Mouse (Mus musculus): ENCODE measurements around the gene Tmem189.

Gene Tmem189

DNA sequence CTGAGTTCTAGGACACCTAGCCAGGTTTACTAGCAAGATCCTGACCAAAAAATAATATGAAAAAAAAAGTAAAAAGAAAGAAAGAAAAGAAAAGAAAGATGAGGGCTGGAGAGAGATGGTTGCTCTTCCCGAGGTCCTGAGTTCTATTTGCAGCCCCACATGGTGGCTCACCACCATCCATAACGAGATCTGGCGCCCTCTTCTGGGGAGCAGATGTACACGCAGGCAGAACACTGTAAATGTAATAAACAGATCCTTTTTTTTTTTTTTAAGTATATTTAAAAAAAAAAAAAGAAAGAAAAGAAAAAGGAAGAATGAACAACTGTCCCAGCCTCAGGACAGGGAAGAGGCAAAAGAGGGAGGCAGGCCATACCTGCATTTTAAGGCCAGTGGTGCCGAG, 11.0 kb downstream of the Tmem189 start:
- DNase-seq: peak; percentile 74

DNA sequence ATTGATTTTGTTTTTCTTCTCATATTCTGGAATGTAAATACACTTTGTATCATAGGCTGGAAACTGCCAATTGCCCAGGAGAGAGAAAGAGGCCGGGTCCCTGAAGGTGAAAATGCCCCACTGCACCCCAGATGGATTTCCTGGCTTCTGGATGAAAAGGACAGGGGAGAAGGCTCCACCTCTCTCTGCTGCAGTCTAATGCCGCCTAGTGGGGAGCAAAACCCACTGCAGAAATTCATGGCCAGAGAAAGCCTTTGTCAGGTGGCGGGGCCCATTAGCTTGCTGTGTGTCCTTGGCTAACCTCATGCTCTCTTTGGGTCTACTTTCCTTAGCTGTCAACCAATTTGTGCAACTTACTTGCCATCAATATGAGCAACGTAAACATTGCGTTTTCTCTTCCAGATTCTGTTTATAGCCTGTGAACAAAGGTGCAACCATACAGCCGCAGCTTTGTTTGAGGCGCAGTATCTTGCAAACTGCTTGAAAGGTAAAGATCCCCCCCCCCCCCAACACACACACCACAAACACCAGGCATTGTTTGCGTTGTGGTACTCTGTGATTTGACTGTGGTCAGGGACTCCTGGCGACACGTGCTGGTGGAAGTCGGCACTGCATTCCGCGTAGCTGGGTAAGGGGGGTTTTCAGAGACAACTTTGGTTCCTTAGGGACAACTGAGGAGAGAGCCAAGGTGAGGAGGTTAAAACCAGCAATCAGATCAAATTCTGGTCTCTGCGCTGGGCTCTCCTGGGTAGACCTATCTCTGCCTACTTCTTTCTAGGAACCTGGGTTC, 14.3 kb downstream of the Tmem189 start:
- DNase-seq: peak; percentile 75

DNA sequence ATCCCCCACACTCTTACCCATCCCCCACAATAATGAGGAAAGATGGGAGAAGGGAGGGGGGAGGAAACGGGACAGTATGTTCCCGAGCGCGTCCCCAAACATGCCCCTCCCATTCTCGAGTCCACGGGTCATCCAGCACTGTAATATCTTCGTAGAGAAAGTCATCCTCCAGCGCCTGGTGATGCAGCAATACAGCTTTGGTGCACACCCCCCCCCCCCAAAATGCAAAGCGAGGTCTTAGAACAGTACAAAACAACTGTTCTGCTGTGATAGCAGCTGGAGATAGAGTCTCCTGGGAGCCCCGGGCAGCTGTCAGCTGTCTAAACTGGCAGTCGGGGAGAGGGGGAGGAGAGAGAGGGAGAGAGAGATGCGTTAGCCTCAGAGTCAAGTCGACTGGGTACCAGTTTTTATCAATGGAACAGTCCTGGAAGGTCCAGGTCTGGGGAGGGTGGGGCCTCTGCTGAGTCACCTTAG, 17.4 kb downstream of the Tmem189 start:
- DNase-seq: no peak

DNA sequence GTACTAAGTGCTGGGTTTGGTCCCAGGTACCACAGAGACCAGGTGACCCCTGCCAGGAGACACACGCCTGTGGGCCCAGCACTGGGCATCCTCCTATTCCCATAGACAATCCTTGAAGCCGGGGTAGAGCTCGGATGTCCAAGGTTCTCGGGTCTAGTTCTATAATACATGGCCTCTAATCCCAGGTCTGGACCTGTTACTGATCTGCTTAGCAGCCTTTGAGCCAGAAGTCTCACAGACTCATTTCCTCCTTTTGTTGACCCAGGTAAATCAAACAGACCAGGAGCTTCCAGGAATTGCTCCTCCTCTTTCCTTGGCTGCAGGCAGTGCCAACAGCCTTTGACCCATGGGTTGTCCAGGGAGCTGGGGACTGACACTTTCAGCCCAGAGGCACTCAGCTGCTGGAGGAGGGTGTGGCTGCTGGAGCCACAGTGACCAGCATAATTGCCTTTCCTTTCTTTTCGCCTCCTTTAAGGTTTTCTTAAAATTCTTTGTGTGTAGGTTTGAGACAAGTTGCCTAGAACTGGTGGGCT, 18.5 kb downstream of the Tmem189 start:
- no peak for DNase-seq

DNA sequence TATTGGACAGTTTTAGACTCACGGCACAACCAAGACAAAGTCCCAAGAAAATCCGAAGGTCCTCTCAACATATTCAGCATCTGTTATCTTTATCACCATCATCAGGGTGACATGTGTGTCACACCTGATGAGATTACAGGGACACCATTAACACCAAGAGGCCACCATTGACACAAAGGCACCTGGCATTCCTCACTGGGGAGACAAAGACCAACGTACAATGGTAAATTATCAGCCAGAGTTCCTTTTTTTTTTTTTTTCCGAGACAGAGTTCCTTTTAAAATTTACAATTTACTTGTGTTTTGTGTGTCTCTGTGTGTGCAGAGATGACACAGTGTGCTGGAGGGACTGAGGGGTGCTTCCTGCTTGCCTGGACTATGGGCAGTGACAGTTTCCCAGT, 20.2 kb downstream of the Tmem189 start:
- DNase-seq: no peak

DNA sequence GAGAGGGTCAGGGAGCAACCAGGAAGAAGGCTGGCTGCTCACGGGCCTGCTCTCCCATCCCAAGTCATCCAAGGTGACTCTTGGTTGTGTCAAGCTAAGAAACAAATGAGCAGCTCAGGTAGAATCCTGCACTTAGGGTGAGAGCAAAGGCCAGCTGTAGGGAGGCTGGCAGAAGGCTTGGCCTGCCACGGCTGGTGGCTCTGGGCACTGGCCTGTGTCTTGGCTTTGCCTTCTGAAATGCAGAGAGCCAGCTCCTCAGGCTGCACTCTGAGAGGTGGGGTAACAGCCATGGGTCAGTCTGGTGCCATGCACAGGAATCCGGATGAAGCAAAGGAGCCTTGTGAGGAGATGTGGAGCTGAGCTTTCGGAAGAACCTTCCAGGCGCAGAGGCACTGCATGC, 21.2 kb downstream of the Tmem189 start:
- DNase-seq: no peak

DNA sequence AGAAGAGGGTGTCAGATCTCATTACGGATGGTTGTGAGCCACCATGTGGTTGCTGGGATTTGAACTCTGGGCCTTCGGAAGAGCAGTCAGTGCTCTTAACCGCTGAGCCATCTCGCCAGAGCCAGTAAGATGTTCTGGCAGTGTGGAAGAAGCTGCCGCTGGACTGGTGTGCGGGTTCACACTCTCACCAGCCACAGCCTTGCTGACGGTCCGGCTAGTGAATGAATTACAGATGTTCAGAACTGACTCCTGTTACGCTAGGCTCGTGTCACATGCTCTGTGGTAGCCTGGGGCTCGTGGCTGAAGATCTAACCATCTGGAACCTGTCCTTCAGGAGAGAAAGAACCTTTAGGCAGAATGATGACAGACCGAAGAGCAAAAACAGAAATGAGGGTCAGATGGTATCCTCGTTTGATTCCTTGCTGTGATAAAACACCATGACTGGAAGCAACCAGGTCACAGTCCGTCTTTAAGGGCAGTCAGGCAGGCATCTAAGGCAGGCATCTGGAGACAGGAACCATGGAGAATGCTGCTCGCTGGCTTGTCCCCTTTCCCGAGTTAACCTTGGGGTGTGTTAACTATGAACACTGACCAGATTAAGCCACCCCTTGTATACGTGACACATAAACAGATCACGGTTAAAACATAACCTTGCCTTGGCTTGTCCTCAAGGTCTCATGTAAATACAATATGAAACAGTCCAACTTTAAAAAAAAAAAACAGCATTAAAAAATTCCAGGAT, 23.5 kb downstream of the Tmem189 start:
- no peak for DNase-seq

DNA sequence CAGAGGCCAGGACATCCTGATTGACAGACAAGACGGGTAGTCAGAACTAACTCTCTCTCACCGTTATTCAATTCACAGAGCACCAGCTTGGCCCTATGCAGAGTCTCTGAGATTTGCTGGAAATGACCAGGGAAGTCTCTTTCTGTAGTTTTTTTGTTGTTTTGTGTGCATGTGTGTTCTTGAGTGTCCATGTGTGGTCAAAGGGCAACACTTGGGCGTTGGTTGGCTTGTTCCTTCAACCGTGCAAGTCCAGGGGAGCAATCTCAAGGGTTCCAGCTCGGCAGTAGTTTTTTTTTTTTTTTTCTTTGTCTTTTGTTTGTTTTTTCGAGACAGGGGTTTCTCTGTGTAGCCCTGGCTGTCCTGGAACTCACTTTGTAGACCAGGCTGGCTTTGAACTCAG, 26.9 kb downstream of the Tmem189 start:
- DNase-seq: no peak

DNA sequence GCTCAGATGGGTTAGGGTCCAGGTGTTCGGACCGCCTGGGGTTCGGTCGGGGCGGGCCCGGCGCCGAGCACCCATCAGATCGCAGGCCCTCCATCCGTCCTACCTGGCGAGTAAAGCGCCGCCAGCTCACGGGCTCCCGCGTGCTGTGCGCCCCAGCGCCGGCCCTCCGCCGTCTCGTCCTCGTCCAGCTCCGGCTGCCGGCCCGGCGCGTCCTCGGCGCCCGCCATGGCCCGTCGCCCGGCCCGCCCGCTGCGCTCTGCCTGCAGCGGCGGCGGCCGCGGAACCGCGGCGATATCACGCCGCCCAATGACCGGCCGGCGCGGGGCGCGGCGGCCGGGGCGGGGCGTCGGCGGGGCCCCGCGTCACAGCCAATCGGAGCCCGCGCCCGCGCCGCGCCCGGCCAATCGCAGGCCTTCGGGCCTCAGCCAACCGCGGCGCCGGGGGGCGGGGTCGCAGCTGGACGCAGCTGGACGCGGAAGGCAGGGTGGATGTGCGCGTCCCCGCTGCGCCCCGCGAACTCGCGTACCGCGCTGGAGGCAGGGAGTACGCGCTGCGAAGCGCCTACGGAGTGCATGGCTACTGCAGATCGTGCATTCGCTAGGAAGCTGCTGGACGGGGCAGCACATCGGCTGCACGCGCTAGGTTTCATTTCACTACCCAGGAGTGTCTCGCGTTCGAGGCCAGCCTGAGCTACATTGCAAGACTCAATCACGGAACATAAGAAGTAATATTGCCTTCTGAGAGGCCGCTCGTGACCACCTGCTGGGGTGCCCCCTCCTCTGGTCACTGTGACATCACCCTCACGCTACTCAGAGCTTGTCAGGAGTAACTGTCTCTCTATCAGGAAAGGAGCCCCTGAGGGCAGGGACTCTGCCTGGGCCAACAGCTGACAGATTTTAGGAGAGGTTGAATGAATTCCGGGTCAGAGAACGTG, 28.1 kb downstream of the Tmem189 start, which contains the start of gene Gm20431:
TSS of gene Gm20431 (minus strand) at position 227 of the 934 bp plus-strand sequence.
- DNase-seq: peak; percentile 98

DNA sequence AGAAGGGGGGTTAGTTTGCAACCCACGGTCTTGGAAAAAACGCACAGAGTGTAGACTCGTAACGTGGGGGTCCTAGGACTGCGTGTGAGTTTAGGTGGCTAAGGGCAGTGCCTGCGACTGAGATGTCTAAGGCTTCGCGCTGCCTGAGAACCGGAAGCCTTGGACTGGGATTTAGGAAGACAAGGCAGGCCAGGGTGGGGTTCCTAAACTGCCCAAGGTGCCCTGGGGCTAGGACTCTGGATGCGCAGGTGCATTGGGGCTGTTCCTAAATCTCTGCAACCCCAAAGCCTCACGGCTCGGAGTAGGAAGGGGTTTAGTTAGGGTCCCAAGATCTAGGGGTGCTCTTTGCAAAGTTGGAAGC, 29.0 kb downstream of the Tmem189 start:
- DNase-seq: peak; percentile 38

DNA sequence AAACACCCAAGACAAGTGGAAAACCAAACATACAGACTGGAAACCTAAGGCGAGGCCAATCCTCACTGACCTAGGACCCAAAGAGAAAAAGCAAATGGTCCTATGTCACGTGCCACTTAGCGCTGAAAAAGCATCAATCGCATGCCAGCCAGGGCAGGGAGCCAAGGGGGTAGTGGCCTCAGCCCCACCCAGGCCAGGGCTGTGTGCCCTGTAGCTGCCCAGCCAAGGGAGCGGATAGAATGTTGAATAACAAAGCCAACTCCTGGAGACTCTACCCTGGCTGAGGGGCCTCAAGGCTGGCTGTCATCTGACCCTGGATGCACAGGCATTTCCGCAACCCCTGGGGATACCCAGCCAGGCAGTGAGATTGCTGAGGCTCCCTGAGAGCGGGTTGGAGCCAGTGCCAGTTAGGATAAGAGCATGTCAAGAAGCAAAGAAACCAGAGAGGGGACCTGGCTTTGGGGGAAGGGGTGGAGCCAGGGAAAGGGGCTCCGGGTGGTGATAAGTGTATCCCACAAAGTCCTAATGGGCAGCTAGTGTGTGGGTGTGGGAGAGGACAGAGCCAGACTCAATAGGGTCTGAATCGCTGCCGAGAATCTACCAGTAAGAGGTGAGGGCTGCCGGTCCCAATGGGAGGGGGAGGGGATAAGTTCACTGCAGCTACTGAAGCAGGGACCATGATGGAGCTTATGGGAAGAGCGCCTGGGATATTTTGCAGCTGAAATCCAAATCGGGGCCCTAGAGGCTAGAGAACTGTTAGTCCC, 29.6 kb downstream of the Tmem189 start:
- no peak for DNase-seq

DNA sequence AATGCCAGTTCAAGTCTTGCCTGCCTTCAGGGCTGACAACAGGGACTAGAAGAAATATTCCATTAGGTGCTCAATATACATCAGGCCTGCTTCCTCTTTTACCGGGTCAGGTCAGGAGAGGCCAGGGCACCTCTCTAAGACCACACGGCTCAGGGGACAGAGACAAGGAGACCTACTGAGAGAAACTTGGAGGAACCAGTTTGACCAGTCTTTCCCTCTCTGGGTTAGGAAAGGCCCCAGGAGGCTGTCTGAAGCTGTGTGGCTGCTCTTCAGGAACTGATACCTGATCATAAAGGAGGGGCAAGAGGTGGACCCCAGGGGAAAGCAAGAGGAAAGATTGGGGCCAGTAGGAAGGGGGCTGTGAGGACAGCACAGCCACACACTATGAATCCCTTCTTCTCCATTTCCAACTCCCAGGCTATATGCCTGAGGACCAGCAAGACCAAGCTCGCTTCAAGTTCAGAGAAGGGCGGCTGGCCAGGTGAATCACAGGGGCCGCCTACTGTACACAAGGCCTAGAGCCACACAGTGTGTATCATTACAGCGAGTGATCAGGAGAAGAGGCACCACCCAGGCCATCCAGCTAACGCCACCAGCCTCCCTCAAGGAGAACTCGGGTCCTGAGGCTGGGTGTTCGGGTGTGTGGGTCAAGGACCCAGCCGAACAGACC, 30.3 kb downstream of the Tmem189 start:
- no peak for DNase-seq

DNA sequence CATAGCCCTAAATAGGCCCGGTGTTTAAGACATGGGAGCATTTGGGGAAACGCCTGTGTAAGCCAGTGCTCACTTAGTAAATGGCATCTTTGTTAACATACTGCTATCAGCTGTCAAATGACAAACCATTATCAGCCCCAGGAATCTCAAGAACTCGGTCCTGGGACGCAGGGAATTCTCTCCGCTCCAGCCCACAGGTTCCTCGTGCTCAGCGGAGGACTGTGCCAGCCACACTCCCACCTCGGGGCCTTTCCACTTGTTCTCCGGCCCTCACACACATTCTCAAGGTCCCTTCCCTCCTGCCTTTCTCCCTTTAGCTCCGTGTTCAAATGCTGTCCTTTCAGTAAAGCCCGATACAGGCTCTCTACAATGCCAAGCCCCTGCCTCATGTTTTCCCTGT, 30.9 kb downstream of the Tmem189 start:
- DNase-seq: no peak

DNA sequence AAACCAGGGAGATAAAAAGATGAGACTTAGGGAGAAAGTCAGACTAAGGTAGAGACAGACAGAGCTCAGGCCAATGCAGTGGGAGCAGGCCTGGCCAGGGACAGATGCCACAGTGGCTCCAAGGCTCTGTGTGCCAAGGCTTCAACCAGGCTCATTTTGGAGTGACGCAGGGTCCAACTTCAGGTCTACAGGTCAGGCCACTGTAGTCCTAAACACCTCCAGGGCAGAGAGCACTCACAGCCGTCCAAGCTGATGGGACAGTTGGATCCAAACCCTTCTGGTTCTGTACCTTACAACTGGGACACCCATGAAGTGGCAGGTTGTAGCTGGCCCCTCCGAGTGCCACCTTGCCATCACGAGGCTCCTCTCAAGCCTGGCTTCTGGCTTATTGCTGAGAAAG, 31.6 kb downstream of the Tmem189 start:
- no peak for DNase-seq

DNA sequence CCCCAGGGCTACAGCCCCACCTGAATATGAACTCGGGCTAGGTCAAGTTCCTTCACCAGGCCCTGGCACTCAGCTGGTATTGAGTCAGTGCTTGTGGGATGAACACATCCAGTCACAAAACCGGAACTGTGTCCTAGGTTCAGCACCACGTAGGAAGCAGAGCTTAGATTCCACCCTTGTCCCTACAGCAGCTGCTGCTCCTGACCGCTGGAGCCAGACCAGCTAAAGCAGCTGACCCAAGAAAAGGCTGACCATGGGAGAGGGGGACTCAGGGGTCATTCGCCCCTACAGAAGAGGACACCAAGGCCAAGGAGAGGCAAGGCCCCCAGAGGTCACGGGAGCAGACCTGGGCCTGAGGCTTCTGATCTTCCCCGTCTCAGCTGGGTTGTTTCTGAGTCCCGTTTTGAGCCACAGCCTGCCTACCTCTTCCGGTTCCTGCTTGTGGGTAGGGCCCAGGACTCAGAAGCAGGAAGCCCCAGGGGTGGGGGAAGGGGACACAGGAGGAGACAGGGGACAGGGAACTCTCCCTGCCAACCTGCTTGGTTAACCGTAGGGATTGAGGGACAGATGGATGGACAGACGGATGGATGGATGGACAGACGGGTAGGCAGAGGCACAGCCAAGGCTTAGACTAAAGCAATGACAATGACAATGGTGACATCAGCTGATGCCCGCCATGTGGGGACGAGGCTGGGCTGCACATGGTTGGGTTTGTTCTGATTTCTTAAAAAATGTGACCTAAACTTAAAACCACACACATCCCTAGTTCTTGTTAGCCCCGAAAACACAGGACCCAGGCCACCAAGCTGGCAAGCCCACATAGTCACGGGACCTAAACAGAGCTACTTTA, 32.8 kb downstream of the Tmem189 start:
- DNase-seq: peak; percentile 87

DNA sequence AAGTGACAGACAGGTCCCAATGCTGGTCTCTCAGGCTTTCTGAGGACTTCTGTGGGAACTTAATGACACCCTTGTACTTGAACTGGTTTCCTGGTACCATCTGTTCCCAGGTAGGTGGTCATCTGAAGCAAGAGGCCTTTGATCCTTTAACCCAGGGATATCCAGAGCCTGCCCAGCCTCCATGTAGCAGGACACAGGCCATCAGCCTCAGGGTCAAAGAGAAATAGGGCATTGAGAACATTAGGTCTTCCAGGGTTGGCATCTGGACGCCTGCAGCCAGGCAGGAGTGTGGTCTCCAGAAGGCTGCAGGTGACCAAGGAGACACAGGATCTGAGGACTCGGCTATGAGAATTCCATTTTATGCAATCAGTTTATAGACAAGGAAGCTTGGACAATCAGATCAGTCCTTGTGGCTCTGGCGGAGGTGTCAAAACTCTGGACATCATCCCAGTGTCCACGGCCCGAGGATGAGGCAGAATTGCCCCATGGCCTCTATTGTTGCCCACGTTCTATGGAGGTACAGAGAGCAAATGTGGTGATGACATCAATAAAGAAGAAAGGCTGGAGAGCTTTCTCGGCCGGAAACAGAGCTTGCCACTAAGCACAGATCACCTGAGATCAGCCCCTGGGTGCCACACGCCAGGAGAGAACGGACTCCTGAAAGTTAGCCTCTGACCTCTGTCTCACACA, 34.6 kb downstream of the Tmem189 start:
- DNase-seq: no peak

DNA sequence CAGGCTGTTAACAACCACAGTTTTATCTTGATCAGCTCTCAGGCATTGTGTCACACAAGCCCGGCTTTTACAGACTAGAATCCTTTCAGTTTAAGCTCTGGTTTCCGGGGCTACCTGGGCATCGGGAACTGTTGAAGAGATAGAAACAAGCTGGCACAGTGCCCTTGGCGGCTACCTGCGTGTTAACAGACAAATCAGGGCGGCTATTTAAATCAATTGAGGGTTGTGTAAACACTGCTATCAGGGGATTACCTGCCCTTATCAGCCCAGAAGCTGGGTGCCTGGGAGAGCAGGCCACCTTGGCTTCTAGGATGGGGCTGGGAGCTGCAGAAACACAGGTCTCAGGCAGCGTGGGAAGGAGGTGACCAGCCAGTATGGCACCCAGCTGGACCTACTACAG, 36.9 kb downstream of the Tmem189 start:
- no peak for DNase-seq

DNA sequence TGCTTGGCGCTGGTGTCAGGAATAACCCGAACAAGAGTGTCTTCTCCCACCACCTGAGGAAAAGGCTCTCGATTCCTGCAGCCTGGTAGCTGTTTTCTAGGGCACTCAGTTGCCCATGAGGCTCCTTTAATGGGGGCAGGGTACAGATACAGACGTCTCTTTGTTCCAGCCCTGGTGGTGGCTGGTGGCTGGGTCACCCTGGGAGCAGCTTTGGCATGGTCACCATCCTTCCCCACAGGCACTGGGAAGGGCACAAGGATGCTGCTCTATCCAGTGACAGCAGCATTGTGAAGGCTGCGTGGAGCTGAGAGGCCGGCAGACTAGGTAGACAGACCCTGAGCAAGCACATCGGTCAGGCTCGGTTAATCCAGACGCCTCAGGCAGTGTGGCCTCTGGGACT, 38.0 kb downstream of the Tmem189 start:
- no peak for DNase-seq

DNA sequence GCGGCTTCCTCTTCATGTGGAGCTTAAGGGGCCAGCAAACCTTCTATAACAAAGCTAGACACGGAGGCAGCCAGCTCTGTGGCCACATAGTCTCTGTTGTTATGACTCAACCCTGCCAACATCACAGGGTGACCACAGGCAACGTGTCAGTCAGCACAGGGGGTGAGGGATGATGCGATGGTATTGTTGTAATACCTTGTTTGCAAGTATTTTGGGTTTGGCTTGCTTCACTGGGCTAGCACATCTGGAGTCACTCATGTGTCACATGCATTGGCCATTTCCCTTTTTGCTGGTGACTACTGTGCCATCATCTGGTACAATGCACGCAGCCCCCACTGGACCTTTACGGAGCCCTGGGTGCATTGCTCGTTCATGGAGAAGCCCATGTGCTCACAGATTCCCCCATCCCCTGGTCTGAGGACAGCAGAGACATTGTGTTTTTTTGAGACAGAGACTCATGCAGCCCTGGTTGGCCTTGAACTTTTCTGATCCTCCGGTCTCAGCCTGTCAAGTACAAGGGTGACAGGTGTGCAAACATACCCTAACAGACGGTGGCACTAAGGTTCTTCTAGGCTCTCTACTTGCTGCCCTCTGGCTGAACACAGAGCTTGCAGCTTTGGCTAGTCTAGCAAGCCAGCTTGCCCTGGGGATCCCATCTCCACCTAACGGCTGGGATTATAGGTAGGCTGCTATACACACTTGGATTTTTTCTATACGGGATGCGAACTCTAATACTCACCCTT, 40.2 kb downstream of the Tmem189 start:
- no peak for DNase-seq

Data from thymus, postnatal 4 days (tissue).